Mouse (Mus musculus) hindbrain, embryonic 13.5 days (tissue): ENCODE measurements around the gene Hyou1. TPM values are rescaled to one million over a fixed set of nuclear protein-coding genes. Genes with fewer than 3 reads are reported as not detected.
"Not testable (repeated sequence)": the region's sequence is repeated elsewhere in the genome, so short reads cannot be mapped to it uniquely, and the experiment has no call there.

Experiments
- ATAC-seq: fragments of 200-750 bp; cut with Nextera tagmentation; 2 replicates; pipeline ENCODE4 v1.8.0; 2017; ENCODE audit warnings: moderate TSS enrichment; ENCODE audit not compliant: low FRiP score
- H3K27ac ChIP-seq: fragments of 300-500 bp; sonication (generic); 2 replicates; pipeline ENCODE4 v1.5.1; 2015; ENCODE audit warnings: inconsistent platforms, mild to moderate bottlenecking, moderate library complexity
- H3K27me3 ChIP-seq: fragments of 300-500 bp; sonication (generic); 2 replicates; pipeline ENCODE4 v1.6.1; 2015; ENCODE audit warnings: mild to moderate bottlenecking, inconsistent platforms
- H3K36me3 ChIP-seq: fragments of 300-500 bp; sonication (generic); 2 replicates; pipeline ENCODE4 v1.6.1; 2015; ENCODE audit warnings: mild to moderate bottlenecking, inconsistent platforms
- H3K4me1 ChIP-seq: fragments of 300-500 bp; sonication (generic); replicated peaks from 2 replicates; pipeline ENCODE4 v1.6.1; 2015; ENCODE audit warnings: inconsistent platforms
- H3K4me2 ChIP-seq: fragments of 300-500 bp; sonication (generic); 2 replicates; pipeline ENCODE4 v1.6.1; 2015; ENCODE audit warnings: inconsistent platforms, mild to moderate bottlenecking, moderate library complexity
- H3K4me3 ChIP-seq: fragments of 300-500 bp; sonication (generic); 2 replicates; pipeline ENCODE4 v1.5.1; 2015; ENCODE audit warnings: mild to moderate bottlenecking, inconsistent platforms
- H3K9ac ChIP-seq: fragments of 300-500 bp; sonication (generic); 2 replicates; pipeline ENCODE4 v1.6.1; 2015; ENCODE audit warnings: mild to moderate bottlenecking, inconsistent platforms
- H3K9me3 ChIP-seq: fragments of 300-500 bp; sonication (generic); 2 replicates; pipeline ENCODE4 v1.6.1; 2016; ENCODE audit warnings: inconsistent platforms
- WGBS: fragments of 180-500 bp; shearing (Covaris S2); methylation state at CpG from one replicate; pipeline ENCODE4 v1.1.7; 2015; 5-methylcytosine and 5-hydroxymethylcytosine counted together
- polyA plus RNA-seq: library from polyadenylated mRNA; unstranded; fragments of >200 nt; fragmentation: Nextera tagmentation; extraction: Ambion mirVana; gene quantifications from 2 replicates; pipeline ENCODE4 v1.2.1, GENCODE M21; 2015

The Hyou1 gene
- polyA plus RNA-seq, 1 experiment from 2014 or later: 27.7 TPM

DNA sequence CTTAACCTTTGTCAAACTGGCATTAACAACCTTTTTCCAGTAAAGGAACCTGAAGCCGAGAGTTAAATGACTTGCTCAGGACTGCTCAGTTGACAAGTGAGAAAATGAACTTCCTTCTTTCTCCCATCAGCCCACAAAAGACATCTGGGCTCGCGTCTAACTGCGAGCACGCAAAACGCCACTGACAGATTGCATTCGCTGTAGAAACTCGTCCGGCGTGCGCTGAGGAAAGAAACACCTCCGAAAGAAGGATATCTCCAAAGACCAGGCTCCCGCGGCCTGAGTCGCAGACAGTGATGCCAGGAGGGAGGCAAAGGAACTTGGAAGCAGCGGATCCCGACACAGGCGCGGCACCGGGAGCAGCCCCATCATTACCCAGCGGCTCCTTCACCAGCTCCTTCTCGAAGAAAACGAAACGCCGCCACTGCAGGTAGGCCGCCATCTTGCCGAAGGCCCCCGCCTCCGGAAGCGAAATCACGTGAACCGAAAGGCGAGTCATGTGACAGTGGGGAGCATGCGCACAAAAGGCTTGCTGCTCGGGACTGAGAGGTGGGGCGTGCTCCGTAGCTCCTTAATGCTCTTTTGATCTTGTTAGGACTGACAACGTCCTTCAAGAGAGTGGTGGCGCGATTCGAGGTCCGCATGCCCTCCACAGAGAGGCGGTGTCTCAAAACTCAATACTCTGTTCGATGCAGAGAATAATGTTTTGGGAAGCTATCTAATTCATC, 17.9 kb upstream of the Hyou1 start, which contains the start of gene Vps11:
Vps11 (minus strand) TSS at position 481 of the 728 bp plus-strand sequence.
- peaks cover 14% of the 10 kb centered on the region for H3K4me1 ChIP-seq
- WGBS: under 1% methylated on average over 44 of the region's 44 CpGs
- H3K27ac ChIP-seq: peak within 1 kb of the TSS; percentile 81
- no peaks in the 10 kb centered on the region for H3K9me3 ChIP-seq
- H3K9ac ChIP-seq: peak within 1 kb of the TSS; percentile 87
- H3K4me2 ChIP-seq: peak within 1 kb of the TSS; percentile 90
- H3K36me3 ChIP-seq: peaks cover 32% of the 10 kb centered on the region
- peak; percentile 93 for ATAC-seq
- H3K27me3 ChIP-seq: no peaks in the 10 kb centered on the region
- peak within 1 kb of the TSS; percentile 83 for H3K4me3 ChIP-seq

DNA sequence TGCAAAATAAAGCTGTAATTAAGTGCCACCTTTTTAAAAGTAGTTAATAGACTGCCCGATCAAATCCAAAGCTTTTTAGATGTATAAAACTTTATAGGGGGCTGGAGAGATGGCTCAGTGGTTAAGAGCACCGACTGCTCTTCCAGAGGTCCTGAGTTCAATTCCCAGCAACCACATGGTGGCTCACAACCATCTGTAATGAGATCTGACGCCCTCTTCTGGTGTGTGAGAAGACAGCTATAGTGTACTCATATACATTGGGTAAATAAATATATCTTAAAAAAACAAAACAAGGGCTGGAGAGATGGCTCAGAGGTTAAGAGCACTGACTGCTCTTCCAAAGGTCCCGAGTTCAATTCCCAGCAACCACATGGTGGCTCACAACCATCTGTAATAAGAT, 17.4 kb upstream of the Hyou1 start:
- peak overlapping the region; percentile 90 for H3K4me2 ChIP-seq
- ATAC-seq: peak; percentile 32; the same call in 1 of the 2 replicates
- H3K27ac ChIP-seq: peak overlapping the region; percentile 81
- 40% methylated on average over 4 of the region's 4 CpGs for WGBS
- H3K9ac ChIP-seq: 0 out of 2 replicates have a peak overlapping the region, but pooled peaks have one; percentile 87
- peak overlapping the region; percentile 83 for H3K4me3 ChIP-seq
- not testable (repeated sequence) for H3K9me3 ChIP-seq, H3K27me3 ChIP-seq
- peaks cover 14% of the 10 kb centered on the region for H3K4me1 ChIP-seq
- H3K36me3 ChIP-seq: peaks cover 26% of the 10 kb centered on the region

DNA sequence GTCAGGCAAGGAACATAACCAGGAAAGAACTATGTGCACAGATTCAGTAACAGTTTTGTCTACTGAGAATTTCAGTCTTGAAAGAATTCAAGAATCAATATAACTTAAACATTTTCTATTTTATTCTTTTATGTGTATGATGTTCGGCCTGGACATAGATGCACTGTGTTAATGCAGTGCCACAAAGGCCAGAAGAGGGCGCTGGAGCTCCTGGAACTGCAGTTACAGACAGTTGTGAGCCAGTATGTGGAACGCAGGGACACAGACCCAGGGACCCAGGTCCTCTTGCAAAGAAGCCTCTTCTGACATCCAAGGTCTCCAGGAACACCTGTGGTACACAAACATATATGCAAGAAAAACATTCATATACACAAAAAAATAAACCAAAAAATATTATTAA, 14.8 kb upstream of the Hyou1 start:
- Histone ChIP-seq H3K4me1 (peaks cover 12% of the 10 kb centered on the region), H3K27me3 (no peaks in the 10 kb centered on the region), H3K4me2 (no peak overlapping the region), H3K4me3 (no peak overlapping the region), H3K9me3 (no peaks in the 10 kb centered on the region), H3K36me3 (peaks cover 5% of the 10 kb centered on the region), H3K9ac (no peak overlapping the region), H3K27ac (no peak overlapping the region)
- 66% methylated on average over 3 of the region's 3 CpGs for WGBS
- ATAC-seq: no peak

DNA sequence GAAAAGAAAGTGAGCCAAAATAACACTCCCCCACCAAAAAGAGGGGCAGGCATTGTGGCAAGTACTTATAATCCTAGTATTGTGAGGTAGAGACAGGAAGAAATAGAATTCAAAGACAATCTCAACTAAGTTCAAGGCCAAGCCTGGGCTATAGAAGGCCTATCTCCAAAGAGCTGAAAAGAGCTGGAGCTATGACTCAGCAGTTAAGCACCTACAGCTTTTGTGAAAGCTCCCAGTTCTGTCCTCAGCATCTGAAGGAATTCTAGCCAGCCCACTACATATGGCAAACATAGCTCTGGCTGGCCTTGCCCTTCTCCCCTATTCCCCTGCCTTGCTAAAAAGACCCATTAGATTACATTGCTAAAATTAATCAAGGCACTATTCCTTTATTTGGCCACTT, 5.9 kb upstream of the Hyou1 start:
- Histone ChIP-seq H3K36me3 (no peaks in the 10 kb centered on the region), H3K4me2 (no peak overlapping the region), H3K4me1 (peaks cover 6% of the 10 kb centered on the region), H3K9me3 (no peaks in the 10 kb centered on the region), H3K27me3 (no peaks in the 10 kb centered on the region), H3K9ac (no peak overlapping the region), H3K4me3 (no peak overlapping the region), H3K27ac (no peak overlapping the region)
- no peak for ATAC-seq

DNA sequence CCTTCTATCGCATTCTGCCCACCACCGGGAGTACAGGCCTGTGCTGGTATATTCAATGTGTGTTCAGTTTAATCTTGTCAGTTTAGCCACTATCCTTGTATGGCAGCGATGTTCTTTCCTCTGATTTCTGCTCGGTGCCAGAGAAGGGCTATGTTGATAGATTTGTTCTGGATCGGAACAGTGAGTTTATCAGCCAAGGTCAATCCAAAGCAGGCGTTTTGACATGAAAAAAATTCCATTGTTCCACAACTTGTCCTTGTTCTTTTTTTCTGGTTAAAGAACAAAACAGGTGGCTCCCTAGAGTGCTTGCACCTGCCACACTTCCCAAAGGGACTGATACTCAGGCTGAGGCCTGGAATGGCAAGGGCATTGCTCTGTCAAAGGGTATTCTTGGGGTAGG, 3.1 kb upstream of the Hyou1 start:
- Histone ChIP-seq H3K4me3 (no peak overlapping the region), H3K4me1 (peaks cover 23% of the 10 kb centered on the region), H3K4me2 (no peak overlapping the region), H3K27me3 (no peaks in the 10 kb centered on the region), H3K27ac (no peak overlapping the region), H3K9ac (no peak overlapping the region), H3K9me3 (no peaks in the 10 kb centered on the region), H3K36me3 (peaks cover 4% of the 10 kb centered on the region)
- WGBS: 93% methylated on average over 6 of the region's 6 CpGs
- ATAC-seq: no peak

DNA sequence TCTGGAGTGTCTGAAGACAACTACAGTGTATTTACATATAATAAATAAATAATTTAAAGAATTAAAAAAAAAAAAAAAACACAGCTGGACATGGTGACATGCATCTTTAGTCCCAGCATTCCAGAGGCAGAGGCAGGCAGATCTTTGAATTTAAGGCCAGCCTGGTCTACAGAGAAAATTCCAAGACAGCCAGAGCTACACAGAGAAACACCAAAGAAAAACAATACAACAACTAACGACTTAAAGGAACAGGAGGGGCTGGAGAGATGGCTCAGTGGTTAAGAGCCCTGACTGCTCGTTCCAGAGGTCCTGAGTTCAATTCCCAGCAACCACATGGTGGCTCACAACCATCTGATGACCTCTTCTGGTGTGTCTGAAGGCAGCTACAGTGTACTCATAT, 2.0 kb upstream of the Hyou1 start:
- H3K4me3 ChIP-seq, H3K27ac ChIP-seq, H3K27me3 ChIP-seq, H3K9me3 ChIP-seq, H3K4me2 ChIP-seq, H3K9ac ChIP-seq, ATAC-seq: not testable (repeated sequence)
- WGBS: 93% methylated on average over 2 of the region's 2 CpGs
- Histone ChIP-seq H3K36me3 (peaks cover 16% of the 10 kb centered on the region), H3K4me1 (peaks cover 26% of the 10 kb centered on the region)

DNA sequence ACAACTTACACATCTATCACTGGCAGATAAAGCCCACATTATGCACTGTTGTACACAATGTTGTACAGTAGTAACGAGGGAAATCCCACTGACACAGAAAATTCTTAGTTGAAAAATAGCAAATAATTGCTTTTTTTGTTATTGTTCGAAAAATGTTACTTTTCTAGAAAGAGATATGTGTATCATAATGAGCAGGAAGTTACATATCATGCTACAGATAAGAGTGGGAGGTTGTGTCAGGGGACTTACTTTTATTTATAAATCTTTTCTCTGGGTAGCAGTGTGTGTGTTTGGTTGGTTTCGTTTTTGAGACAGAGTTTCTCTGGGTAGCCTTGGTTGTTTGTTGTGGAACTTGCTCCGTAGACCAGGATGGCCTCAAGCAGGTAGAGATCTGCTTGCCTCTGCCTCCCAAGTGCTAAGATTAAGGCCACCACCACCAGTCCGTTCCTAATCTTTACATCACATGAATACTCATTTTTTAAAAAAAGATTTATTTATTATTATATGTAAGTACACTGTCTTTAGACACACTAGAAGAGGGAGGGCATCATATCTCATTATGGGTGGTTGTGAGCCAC, 1.0 kb upstream of the Hyou1 start:
- ATAC-seq: no peak
- H3K9me3 ChIP-seq: no peaks in the 10 kb centered on the region
- no peaks in the 10 kb centered on the region for H3K27me3 ChIP-seq
- peak overlapping the region; percentile 93 for H3K27ac ChIP-seq
- peaks cover 26% of the 10 kb centered on the region for H3K4me1 ChIP-seq
- H3K36me3 ChIP-seq: peaks cover 25% of the 10 kb centered on the region
- peak overlapping the region; percentile 92 for H3K4me3 ChIP-seq
- peak overlapping the region; percentile 98 for H3K4me2 ChIP-seq
- peak overlapping the region; percentile 79 for H3K9ac ChIP-seq
- WGBS: 94% methylated on average over 5 of the region's 5 CpGs

DNA sequence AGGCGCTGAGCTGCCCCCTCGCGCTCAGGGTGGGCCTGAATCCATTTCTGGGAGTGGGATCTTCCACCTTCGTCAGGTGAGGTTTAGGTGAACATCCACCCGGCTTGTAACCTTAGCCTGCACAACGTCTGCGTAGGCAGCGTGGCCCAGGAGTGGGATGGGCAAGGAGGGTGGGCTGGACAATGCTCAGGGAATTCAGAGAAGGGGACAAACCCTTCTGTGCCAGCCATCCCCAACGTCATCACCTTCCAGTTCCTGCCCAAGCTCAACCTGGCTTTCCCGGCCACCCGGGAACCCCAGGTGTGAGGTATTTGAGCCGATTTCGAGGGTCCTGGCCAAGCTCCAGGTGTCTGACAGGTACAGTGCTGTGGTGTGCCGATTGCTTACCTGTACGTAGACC, 572 bp downstream of the Hyou1 start:
- Histone ChIP-seq H3K9ac (peak overlapping the region; percentile 96), H3K27me3 (no peaks in the 10 kb centered on the region), H3K4me3 (peak overlapping the region; percentile 92), H3K27ac (peak overlapping the region; percentile 91), H3K4me1 (peaks cover 26% of the 10 kb centered on the region), H3K4me2 (peak overlapping the region; percentile 98), H3K36me3 (peaks cover 41% of the 10 kb centered on the region), H3K9me3 (no peaks in the 10 kb centered on the region)
- 12% methylated on average over 15 of the region's 15 CpGs for WGBS
- ATAC-seq: peak; percentile 49

DNA sequence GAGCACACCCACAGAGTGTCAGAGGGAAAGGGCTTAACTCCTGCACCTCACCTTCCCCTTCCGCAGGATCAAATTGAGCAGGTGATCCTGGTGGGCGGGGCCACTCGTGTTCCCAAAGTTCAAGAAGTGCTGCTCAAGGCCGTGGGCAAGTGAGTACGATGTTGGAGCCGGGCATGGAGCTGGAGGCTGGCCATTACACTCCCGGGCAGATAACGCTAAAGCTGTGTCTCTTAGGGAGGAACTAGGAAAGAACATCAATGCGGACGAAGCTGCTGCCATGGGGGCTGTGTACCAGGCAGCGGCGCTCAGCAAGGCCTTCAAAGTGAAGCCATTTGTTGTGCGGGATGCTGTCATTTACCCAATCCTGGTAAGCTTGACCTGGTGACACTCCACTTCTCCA, 5.3 kb downstream of the Hyou1 start:
- ATAC-seq: no peak
- Histone ChIP-seq H3K4me1 (peaks cover 17% of the 10 kb centered on the region), H3K27me3 (no peaks in the 10 kb centered on the region), H3K4me2 (no peak overlapping the region), H3K27ac (no peak overlapping the region), H3K9ac (no peak overlapping the region), H3K9me3 (no peaks in the 10 kb centered on the region), H3K4me3 (no peak overlapping the region), H3K36me3 (peaks cover 89% of the 10 kb centered on the region)
- 94% methylated on average over 13 of the region's 13 CpGs for WGBS

DNA sequence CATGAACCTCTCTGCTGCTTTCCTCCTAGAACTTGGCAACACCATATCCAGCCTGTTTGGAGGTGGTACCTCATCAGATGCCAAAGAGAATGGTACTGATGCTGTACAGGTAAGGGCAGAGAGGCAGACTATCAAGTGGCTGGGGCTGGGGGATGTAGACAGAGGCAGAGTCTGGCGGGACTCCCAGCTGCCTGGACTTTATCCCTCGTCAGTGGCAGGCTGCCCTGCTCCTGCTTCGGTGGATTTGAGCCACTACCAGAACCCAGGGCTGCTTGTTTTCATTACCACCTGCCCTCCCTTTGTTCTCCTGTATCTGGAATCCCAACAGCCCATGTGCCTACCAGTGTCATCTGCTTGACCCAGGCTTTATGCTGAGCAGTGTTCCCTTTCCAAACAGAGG, 7.9 kb downstream of the Hyou1 start:
- Histone ChIP-seq H3K4me3 (no peak overlapping the region), H3K4me2 (no peak overlapping the region), H3K9ac (no peak overlapping the region), H3K27ac (no peak overlapping the region), H3K27me3 (no peaks in the 10 kb centered on the region), H3K9me3 (no peaks in the 10 kb centered on the region), H3K36me3 (peaks cover 97% of the 10 kb centered on the region), H3K4me1 (no peaks in the 10 kb centered on the region)
- no peak for ATAC-seq
- WGBS: 83% methylated on average over 3 of the region's 3 CpGs

DNA sequence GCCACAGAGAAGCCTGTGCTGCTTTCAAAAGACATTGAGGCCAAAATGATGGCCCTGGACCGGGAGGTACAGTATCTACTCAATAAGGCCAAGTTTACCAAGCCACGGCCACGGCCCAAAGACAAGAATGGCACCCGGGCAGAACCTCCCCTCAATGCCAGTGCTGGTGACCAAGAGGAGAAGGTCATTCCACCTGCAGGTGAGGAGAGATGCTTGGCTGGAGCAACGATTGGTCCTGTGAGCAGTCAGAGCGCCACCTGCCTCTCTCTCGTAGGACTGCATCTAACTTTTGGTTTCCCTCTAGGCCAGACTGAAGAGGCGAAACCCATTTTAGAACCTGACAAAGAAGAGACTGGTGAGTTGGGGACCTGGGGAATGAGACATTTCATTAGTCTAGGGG, 10.0 kb downstream of the Hyou1 start:
- Histone ChIP-seq H3K36me3 (peaks cover 79% of the 10 kb centered on the region), H3K9ac (no peak overlapping the region), H3K27ac (no peak overlapping the region), H3K4me2 (no peak overlapping the region), H3K4me3 (no peak overlapping the region), H3K9me3 (no peaks in the 10 kb centered on the region), H3K27me3 (no peaks in the 10 kb centered on the region), H3K4me1 (no peaks in the 10 kb centered on the region)
- WGBS: 61% methylated on average over 8 of the region's 8 CpGs
- ATAC-seq: no peak

DNA sequence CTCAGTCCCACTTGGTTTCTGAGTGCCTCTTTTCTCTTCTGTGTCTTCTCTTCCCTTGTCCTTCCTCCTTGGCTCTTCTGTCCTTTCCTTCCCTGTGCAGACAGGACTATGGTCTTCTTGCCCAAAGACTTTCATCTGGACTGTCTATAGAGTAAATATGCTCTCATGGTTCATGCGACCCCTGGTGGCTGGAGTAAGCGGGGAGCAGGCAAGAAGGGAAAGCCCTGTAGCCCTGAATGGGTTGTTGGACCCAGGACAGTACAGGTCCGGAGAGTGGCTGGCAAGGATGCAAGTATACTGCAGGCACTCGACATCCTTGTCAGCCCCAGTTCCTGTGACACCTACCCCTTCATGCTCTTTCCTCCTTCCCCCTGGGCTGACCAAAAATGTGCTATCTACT, 12.2 kb downstream of the Hyou1 start:
- Histone ChIP-seq H3K9me3 (no peaks in the 10 kb centered on the region), H3K4me1 (peaks cover 4% of the 10 kb centered on the region; the same call in 1 of the 2 replicates), H3K27ac (no peak overlapping the region), H3K36me3 (peaks cover 57% of the 10 kb centered on the region), H3K9ac (no peak overlapping the region), H3K27me3 (no peaks in the 10 kb centered on the region), H3K4me2 (no peak overlapping the region), H3K4me3 (no peak overlapping the region)
- peak; percentile 47; the same call in 1 of the 2 replicates for ATAC-seq
- 43% methylated on average over 4 of the region's 4 CpGs for WGBS
